Mouse (Mus musculus): ENCODE measurements at regions not wholly inside any gene's neighbourhood (a gene's known extent, or its start where the extent isn't known, plus 50 kb on each side); places are given as distances from the start of the nearest gene placed in this dataset.
"Not testable (repeated sequence)": the region's sequence is repeated elsewhere in the genome, so short reads cannot be mapped to it uniquely, and the experiment has no call there.

DNA sequence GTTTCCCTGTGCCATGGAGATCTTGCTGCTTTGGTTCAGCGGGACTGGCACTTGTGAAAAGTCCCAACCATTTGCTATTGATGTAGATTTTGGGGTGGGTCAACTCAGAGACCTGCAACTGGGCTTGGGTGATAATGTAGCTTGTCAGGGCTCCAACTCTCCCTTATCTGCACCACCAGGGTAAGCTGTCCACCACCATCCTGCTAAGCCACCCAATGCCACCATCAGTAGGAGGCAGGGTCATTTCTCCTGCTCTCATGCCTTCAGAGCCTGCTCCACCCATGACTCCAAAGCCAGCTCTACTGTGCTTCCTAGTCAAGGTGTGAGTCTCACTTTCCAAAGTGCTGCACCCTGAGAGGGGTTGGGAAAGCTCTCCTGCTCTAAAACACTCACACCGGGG is 776.2 kb downstream of the Diaph2 start:
- Histone ChIP-seq H3K4me3 (no peak overlapping the region), H3K27ac (no peak overlapping the region)
- no peak for TF ChIP-seq CTCF (conservative IDR thresholded peaks at IDR 0.05)
- DNase-seq (ENCODE audit: low spot score in 2 of 2), result no peak

GRCm38 (mm10) chrX:130533171-130534156 is 783.9 kb downstream of the Diaph2 start:
- no peak overlapping the region for H3K4me3 ChIP-seq
- peak in 1 of 2 experiments; percentile 1 for DNase-seq (ENCODE audit: low spot score in 2 of 2)
- no peak for TF ChIP-seq CTCF (conservative IDR thresholded peaks at IDR 0.05)
- H3K27ac ChIP-seq, result no peak overlapping the region

- not testable (repeated sequence) for DNase-seq (ENCODE audit: low spot score in 2 of 2); H3K4me3 ChIP-seq; H3K27ac ChIP-seq
Measured at GRCm38 (mm10) chrX:130538771-130539170, 789.2 kb downstream of the Diaph2 start.

GRCm38 (mm10) chrX:130548001-130548400 is 798.5 kb downstream of the Diaph2 start:
- no peak for TF ChIP-seq CTCF (conservative IDR thresholded peaks at IDR 0.05)
- no peak for DNase-seq (ENCODE audit: low spot score in 2 of 2)
- no peak overlapping the region for H3K27ac ChIP-seq
- H3K4me3 ChIP-seq, result no peak overlapping the region

GRCm38 (mm10) chrX:130549275-130549674 is 799.7 kb downstream of the Diaph2 start:
- no peak for TF ChIP-seq CTCF (conservative IDR thresholded peaks at IDR 0.05)
- H3K4me3 ChIP-seq, result no peak overlapping the region
- no peak overlapping the region for H3K27ac ChIP-seq
- DNase-seq (ENCODE audit: low spot score in 2 of 2), result no peak

DNA sequence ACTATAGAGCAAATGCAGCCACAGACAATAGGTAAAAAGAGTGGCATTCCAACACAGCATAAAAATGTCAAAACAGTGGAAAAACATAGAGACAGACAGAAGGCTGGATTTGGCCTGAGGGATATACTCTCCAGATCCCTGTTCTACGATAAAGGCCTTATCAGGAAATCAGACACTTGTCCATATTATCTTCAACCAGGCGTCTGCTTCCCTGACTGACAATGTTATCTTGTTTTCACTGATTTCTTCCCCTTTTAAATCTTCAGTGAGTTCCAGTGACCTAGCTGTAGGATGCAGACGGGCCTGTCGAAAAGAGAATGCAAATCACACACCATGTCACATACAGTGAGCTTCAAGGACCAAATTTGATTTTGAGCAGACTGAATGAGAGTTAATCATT is 800.4 kb downstream of the Diaph2 start:
- H3K27ac ChIP-seq, result no peak overlapping the region

GRCm38 (mm10) chrX:130557251-130557650 is 807.7 kb downstream of the Diaph2 start:
- Histone ChIP-seq H3K4me3 (no peak overlapping the region), H3K27ac (no peak overlapping the region)
- TF ChIP-seq CTCF (conservative IDR thresholded peaks at IDR 0.05), result no peak
- DNase-seq (ENCODE audit: low spot score in 2 of 2), result no peak

More for the DNA sequence above, 800.4 kb downstream of the Diaph2 start:
- no peak overlapping the region for H3K4me3 ChIP-seq
- no peak for TF ChIP-seq CTCF (conservative IDR thresholded peaks at IDR 0.05)
- no peak for DNase-seq (ENCODE audit: low spot score in 2 of 2)

GRCm38 (mm10) chrX:130577706-130578105 is 828.2 kb downstream of the Diaph2 start:
- no peak overlapping the region for H3K4me3 ChIP-seq
- no peak for TF ChIP-seq CTCF (conservative IDR thresholded peaks at IDR 0.05)
- H3K27ac ChIP-seq, result no peak overlapping the region
- DNase-seq (ENCODE audit: low spot score in 2 of 2), result no peak

DNA sequence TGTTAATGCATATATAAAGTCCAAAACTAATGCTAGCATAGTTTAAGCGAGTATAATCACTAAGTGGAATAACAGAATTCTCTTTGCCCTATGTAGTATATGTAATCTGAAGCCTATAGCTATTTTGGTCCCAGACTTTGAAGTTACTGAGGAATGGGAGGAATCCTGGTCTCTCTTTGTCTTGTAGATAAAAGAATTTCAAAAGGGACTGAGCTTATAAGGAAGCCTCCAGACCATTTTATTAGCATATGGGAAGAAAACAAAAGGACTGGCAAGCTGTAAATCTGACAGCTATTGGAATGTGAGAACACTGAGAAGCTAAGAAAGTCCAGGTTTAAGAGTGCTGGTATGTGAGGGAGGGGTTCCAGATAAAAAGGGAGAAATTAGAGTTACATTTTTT is 847.1 kb downstream of the Diaph2 start:
- no peak overlapping the region for H3K27ac ChIP-seq
- no peak for DNase-seq (ENCODE audit: low spot score in 2 of 2)
- TF ChIP-seq CTCF (conservative IDR thresholded peaks at IDR 0.05), result no peak
- no peak overlapping the region for H3K4me3 ChIP-seq

GRCm38 (mm10) chrX:130601911-130602310 is 852.4 kb downstream of the Diaph2 start:
- Histone ChIP-seq H3K27ac (no peak overlapping the region), H3K4me3 (no peak overlapping the region)
- TF ChIP-seq CTCF (conservative IDR thresholded peaks at IDR 0.05), result no peak
- peak in 1 of 2 experiments; percentile 14 for DNase-seq (ENCODE audit: low spot score in 2 of 2)

- TF ChIP-seq CTCF (conservative IDR thresholded peaks at IDR 0.05), result no peak
- no peak for DNase-seq (ENCODE audit: low spot score in 2 of 2)
Measured at GRCm38 (mm10) chrX:130638513-130638912, 889.0 kb downstream of the Diaph2 start.

DNA sequence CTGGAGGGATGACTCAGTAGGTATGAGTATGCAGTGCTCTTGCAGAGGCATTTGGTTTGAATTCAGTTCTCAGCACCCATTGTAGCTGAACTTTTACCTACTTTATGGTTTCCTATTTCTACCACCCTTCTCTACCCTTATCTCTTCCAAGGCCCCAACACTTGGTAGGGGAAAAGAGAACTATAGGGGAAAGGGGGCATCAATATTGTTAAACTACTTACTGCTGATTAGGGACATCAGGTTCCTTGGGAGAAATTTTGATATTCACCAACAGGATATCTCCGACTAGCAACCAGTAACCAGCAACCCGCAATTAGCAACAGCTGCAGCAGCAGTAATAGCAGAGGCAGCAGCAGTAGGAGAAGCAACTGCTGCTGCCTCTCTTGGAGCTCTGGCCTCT is 906.3 kb downstream of the Diaph2 start:
- TF ChIP-seq CTCF (conservative IDR thresholded peaks at IDR 0.05), result no peak
- Histone ChIP-seq H3K4me3 (no peak overlapping the region), H3K27ac (no peak overlapping the region)
- no peak for DNase-seq (ENCODE audit: low spot score in 2 of 2)

More at GRCm38 (mm10) chrX:130638513-130638912, 889.0 kb downstream of the Diaph2 start:
- no peak overlapping the region for H3K4me3 ChIP-seq
- no peak overlapping the region for H3K27ac ChIP-seq

DNA sequence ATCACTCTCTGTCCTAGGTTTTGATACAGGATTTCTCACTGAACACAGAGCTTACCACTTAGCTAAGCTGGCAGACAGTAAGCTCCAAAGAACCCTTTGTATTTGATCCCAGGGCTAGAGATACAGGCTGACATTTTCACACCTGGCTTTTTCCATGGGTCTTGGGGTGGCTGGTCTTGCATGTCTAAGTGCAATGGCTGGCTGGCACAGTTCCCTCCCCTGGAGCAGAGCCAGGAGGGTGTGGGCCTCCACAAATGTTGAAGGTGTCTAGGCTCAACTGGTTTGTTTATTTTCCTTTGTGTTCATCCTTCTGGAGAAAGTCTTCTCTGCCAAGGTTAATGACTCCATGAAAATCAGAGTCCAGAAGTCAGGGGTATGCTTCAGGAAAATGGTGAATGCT is 934.8 kb downstream of the Diaph2 start:
- no peak for DNase-seq (ENCODE audit: low spot score in 2 of 2)
- TF ChIP-seq CTCF (conservative IDR thresholded peaks at IDR 0.05), result no peak
- Histone ChIP-seq H3K4me3 (no peak overlapping the region), H3K27ac (no peak overlapping the region)

GRCm38 (mm10) chrX:130708929-130709328 is 959.4 kb downstream of the Diaph2 start:
- no peak overlapping the region for H3K4me3 ChIP-seq
- no peak for DNase-seq (ENCODE audit: low spot score in 2 of 2)
- no peak for TF ChIP-seq CTCF (conservative IDR thresholded peaks at IDR 0.05)
- H3K27ac ChIP-seq, result no peak overlapping the region

- H3K4me3 ChIP-seq; H3K27ac ChIP-seq; DNase-seq (ENCODE audit: low spot score in 2 of 2): not testable (repeated sequence)
Measured at GRCm38 (mm10) chrX:130744132-130744531, 994.6 kb downstream of the Diaph2 start.

Data from layer of hippocampus, adult 2 months (tissue).